Mouse (Mus musculus) testis, adult 2 months (tissue): ENCODE data around the gene Gm14085. TPM values are rescaled to one million over a fixed set of nuclear protein-coding genes. Genes with fewer than 3 reads are reported as not detected.
"Not testable (repeated sequence)": the region's sequence is repeated elsewhere in the genome, so short reads cannot be mapped to it uniquely, and the experiment has no call there.

Source experiments
- H3K27ac ChIP-seq: fragments of 200-500 bp; 2 replicates; pipeline ENCODE4 v1.5.1; 2012; ENCODE audit warnings: low read depth, low read length; ENCODE audit not compliant: control insufficient read depth, insufficient read depth
- H3K27me3 ChIP-seq: fragments of 200-500 bp; 2 replicates; pipeline ENCODE4 v1.6.1; 2012; ENCODE audit warnings: mild to moderate bottlenecking, low read length, moderate library complexity; ENCODE audit not compliant: control insufficient read depth, insufficient read depth
- H3K36me3 ChIP-seq: fragments of 200-500 bp; 2 replicates; pipeline ENCODE4 v1.6.1; 2012; ENCODE audit warnings: mild to moderate bottlenecking, low read length; ENCODE audit not compliant: control insufficient read depth, insufficient read depth
- H3K4me1 ChIP-seq: fragments of 200-500 bp; 2 replicates; pipeline ENCODE4 v1.6.1; 2012; ENCODE audit warnings: low read length; ENCODE audit not compliant: control insufficient read depth, insufficient read depth
- H3K4me3 ChIP-seq: fragments of 200-500 bp; 2 replicates; pipeline ENCODE4 v1.5.1; 2012; ENCODE audit warnings: low read depth, mild to moderate bottlenecking, low read length, moderate library complexity, mixed read lengths; ENCODE audit not compliant: control insufficient read depth
- CTCF ChIP-seq: fragments of 200-500 bp; IDR thresholded peaks from 2 replicates; pipeline ENCODE4 v1.5.1; 2012; ENCODE audit warnings: low read depth, mild to moderate bottlenecking, inconsistent platforms, low read length, moderate library complexity; ENCODE audit not compliant: control insufficient read depth, insufficient read depth, insufficient replicate concordance
- POLR2A ChIP-seq: fragments of 200-500 bp; IDR thresholded peaks from 2 replicates; pipeline ENCODE4 v1.6.1; 2012; ENCODE audit warnings: low read depth, mild to moderate bottlenecking, inconsistent platforms, low read length, moderate library complexity; ENCODE audit not compliant: control insufficient read depth
- polyA plus RNA-seq: library from polyadenylated mRNA; depleted of rRNA; stranded (reverse); fragments of >200 nt; gene quantifications from 2 replicates; pipeline ENCODE4 v1.2.3, GENCODE M21; 2012

Gm14085 gene
- polyA plus RNA-seq, 1 experiment, result 0.19 TPM

- H3K27ac ChIP-seq, result no peak overlapping the region
- H3K4me3 ChIP-seq, result peak overlapping the region; percentile 83
- no peaks in the 10 kb centered on the region for H3K36me3 ChIP-seq
- H3K4me1 ChIP-seq, result peaks cover 9% of the 10 kb centered on the region
- TF ChIP-seq CTCF, result peak; percentile 63; the same call in 1 of the 2 replicates
- TF ChIP-seq POLR2A, result no peak
- H3K27me3 ChIP-seq, result no peaks in the 10 kb centered on the region
These were observed 17.3 kb upstream of the Gm14085 start for GRCm38 (mm10) chr2:122467351-122468013.

- Histone ChIP-seq H3K4me3 (no peak overlapping the region), H3K36me3 (no peaks in the 10 kb centered on the region), H3K27ac (no peak overlapping the region), H3K4me1 (peaks cover 9% of the 10 kb centered on the region), H3K27me3 (no peaks in the 10 kb centered on the region)
- TF ChIP-seq CTCF (no peak), POLR2A (no peak)
These were observed 15.5 kb upstream of the Gm14085 start for GRCm38 (mm10) chr2:122469221-122469620.

GRCm38 (mm10) chr2:122476585-122476984, 8.2 kb upstream of the Gm14085 start:
- TF ChIP-seq POLR2A (no peak), CTCF (no peak)
- no peak overlapping the region for H3K4me3 ChIP-seq
- H3K4me1 ChIP-seq, result no peaks in the 10 kb centered on the region
- no peaks in the 10 kb centered on the region for H3K27me3 ChIP-seq
- no peaks in the 10 kb centered on the region for H3K36me3 ChIP-seq
- H3K27ac ChIP-seq, result no peak overlapping the region

DNA sequence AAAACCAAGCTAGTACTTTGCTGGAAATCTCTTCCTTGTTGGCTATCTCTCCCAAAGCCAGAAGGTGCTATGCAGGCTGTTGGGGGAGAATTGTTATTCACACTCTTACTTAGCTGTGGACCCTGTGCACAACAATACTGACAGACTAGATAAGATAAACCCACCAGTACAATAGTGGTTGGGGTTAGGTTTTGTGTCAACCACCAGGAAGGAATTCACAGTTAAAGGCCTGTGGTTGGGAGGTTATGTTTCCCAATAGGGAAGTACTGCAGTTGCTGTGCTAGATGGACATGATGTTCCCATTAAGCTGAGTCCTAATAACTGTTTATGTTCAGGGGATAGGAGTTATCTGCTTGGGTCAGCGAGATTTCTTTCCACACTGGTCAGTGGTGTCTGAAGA, 954 bp upstream of the Gm14085 start:
- not testable (repeated sequence) for H3K4me1 ChIP-seq, H3K27ac ChIP-seq, H3K27me3 ChIP-seq, H3K36me3 ChIP-seq, H3K4me3 ChIP-seq

GRCm38 (mm10) chr2:122485654-122486053, 913 bp downstream of the Gm14085 start:
- not testable (repeated sequence) for H3K4me3 ChIP-seq, H3K27me3 ChIP-seq, H3K36me3 ChIP-seq, H3K27ac ChIP-seq, H3K4me1 ChIP-seq

DNA sequence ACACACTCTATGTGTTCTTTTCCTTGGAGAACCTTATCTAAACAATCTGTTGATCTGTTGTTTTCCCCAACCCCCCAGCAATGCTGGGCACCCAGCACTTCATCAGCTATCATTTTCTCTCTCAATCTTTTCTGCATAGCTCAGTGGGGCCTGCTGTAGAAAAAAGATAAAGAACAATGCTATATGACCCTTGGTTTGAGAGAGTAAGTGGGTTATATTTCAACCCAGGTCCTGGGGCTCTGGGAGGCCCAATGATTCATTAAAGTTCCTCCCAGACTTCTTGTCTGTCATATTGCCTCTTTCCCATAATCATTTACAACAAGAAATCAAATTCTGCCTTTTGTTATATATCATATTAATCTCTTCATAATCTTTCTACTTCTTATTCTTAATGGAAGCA, 1.4 kb downstream of the Gm14085 start:
- H3K4me3 ChIP-seq, H3K36me3 ChIP-seq, H3K27me3 ChIP-seq, H3K4me1 ChIP-seq, H3K27ac ChIP-seq: not testable (repeated sequence)

GRCm38 (mm10) chr2:122486674-122487073, 1.9 kb downstream of the Gm14085 start:
- Histone ChIP-seq H3K36me3 (no peaks in the 10 kb centered on the region), H3K4me3 (no peak overlapping the region), H3K27ac (no peak overlapping the region), H3K4me1 (no peaks in the 10 kb centered on the region), H3K27me3 (no peaks in the 10 kb centered on the region)
- no peak for TF ChIP-seq POLR2A

- not testable (repeated sequence) for H3K36me3 ChIP-seq, H3K4me1 ChIP-seq, H3K27ac ChIP-seq, H3K27me3 ChIP-seq, H3K4me3 ChIP-seq
These were observed 45.0 kb downstream of the Gm14085 start for GRCm38 (mm10) chr2:122529696-122530095.

GRCm38 (mm10) chr2:122531290-122531689, 46.5 kb downstream of the Gm14085 start:
- no peak overlapping the region for H3K4me3 ChIP-seq
- TF ChIP-seq CTCF, result no peak
- TF ChIP-seq POLR2A, result no peak
- H3K27ac ChIP-seq, result no peak overlapping the region
- H3K4me1 ChIP-seq, result no peaks in the 10 kb centered on the region
- H3K36me3 ChIP-seq, result no peaks in the 10 kb centered on the region
- H3K27me3 ChIP-seq, result no peaks in the 10 kb centered on the region
